Mouse (Mus musculus) urinary bladder, adult 2 months (tissue): Measurements from ENCODE around the gene Terb2. TPM values are rescaled to one million over a fixed set of nuclear protein-coding genes. Genes with fewer than 3 reads are reported as not detected.

ENCODE experiments used
- DNase-seq: peaks from one replicate; pipeline ENCODE4 v3.0.0; 2022; ENCODE audit warnings: low spot score
- polyA plus RNA-seq: library from polyadenylated mRNA; depleted of rRNA; stranded (reverse); fragments of >200 nt; gene quantifications from 2 replicates; pipeline ENCODE4 v1.2.3, GENCODE M21; 2012; rRNA removed

The Terb2 gene
- not detected in 2 replicates for polyA plus RNA-seq

- DNase-seq: no peak
These were observed at the start of gene Terb2, which contains the start of gene Patl2 for GRCm38 (mm10) chr2:122186106-122186505. Terb2 (plus strand) TSS chr2:122186272. Patl2 (minus strand) TSS chr2:122186189.

- DNase-seq: no peak
These were observed 48.1 kb upstream of the Terb2 start for GRCm38 (mm10) chr2:122137839-122138465.

- DNase-seq: no peak
These were observed 45.3 kb upstream of the Terb2 start for GRCm38 (mm10) chr2:122140815-122141214.

- no peak for DNase-seq
These were observed 44.6 kb upstream of the Terb2 start for GRCm38 (mm10) chr2:122141332-122141967.

GRCm38 (mm10) chr2:122143111-122143510, 43.0 kb upstream of the Terb2 start:
- DNase-seq: no peak

DNA sequence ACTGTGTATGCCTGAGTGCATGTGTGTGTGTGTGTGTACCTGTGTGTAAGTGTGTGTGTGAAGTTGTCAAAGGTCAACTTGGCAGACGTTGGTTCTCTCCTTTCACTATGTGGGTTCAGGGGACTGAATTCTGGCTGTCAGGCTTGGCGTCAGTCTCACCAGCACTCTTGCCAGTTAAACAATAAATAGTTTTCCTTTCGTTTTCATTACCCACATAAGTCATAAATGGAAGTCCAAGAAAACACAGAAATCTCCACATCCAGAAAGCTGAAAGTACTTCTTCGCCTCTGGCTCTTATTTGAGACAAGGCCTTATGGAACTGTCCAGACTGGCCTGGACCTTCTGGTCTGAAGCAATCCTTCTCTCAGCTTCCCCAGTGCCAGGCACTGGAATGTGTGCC, 40.3 kb upstream of the Terb2 start:
- DNase-seq: no peak

DNA sequence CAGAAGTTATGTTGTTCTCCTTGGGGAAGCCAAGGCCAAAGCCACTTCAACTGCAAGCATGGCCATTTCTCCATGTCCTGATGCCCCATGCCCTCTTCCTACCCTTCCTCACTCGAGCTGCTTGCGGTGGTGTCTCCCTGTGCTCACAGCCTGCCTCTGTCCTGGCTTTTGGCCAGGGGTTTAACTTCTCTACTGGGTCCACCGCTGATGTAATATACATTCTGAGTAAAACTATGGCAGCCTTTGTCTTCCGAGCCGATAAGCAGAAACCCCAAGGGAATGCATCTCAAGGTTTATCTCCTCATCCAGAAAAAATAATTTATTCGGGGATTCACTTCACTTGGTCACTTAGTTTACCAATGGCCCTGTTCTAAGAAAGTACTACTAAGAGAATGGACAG, 39.4 kb upstream of the Terb2 start:
- no peak for DNase-seq

DNA sequence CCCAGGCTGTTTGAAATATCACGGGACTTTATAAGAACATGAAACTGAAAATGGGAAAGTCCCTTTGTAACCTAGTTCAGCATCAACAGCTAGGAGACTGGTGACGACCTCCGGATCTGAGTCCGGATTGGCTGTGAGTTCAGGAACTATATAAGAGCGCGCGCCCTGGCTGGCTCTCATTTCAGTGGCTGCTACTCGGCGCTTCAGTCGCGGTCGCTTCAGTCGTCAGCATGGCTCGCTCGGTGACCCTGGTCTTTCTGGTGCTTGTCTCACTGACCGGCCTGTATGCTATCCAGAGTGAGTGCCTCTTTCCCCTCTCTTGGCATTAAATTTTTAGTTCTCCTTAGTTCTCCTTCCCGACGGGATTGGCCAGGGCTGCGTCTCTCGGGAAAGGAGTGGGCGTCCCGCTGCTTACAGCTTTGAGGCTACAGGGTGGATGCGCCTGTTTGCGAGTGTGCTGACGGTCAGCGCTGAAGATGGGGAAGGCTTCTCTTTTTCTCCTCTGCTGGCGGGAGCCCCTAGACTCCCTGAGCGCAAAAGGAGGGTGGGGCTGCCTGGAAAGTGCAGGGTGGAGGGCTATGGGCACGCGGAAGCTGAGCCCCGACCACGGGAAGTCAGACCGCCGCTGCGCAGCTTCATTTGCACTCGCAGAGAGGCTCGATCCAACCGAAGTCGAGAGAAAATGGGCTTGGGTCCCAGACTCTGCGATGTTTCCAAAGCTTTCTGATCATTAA, 38.4 kb upstream of the Terb2 start, which contains the start of gene B2m:
TSS of gene B2m (plus strand) at position 179 of the 734 bp plus-strand sequence.
- peak; percentile 89 for DNase-seq

- no peak for DNase-seq
These were observed 37.7 kb upstream of the Terb2 start for GRCm38 (mm10) chr2:122148242-122148917.

DNA sequence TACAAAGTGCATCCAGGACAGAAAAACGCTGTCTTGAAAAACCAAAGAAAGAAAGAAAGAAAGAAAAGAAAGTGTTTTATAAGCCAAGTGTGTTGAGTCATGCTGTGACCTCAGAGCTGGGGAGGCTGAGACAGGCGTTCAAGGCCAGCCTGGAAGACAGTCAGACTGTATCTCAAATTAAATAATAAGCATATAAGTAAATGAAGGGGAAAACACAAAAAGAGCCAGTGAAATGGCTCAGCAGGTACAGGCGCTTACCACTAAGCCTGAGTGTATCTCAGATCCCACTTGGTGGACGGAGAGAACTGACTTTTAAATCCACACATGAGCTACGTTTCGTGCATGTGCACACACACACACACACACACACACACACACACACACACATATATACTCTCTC, 36.8 kb upstream of the Terb2 start:
- DNase-seq: no peak

GRCm38 (mm10) chr2:122149716-122150115, 36.4 kb upstream of the Terb2 start:
- DNase-seq: no peak

- no peak for DNase-seq
These were observed 34.9 kb upstream of the Terb2 start for GRCm38 (mm10) chr2:122151221-122151620.

DNA sequence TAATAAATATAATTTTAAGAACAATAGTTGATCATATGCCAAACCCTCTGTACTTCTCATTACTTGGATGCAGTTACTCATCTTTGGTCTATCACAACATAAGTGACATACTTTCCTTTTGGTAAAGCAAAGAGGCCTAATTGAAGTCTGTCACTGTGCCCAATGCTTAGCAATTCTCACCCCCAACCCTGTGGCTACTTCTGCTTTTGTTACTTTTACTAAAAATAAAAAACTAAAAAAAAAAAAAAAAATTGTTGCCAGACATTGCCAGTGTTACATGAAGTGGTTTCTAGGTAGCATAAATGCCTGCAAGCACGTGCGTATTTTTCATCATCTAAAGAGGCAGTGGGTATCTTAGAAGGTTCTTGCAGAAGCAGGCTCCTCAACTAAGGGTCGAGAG, 33.2 kb upstream of the Terb2 start:
- DNase-seq: no peak

DNA sequence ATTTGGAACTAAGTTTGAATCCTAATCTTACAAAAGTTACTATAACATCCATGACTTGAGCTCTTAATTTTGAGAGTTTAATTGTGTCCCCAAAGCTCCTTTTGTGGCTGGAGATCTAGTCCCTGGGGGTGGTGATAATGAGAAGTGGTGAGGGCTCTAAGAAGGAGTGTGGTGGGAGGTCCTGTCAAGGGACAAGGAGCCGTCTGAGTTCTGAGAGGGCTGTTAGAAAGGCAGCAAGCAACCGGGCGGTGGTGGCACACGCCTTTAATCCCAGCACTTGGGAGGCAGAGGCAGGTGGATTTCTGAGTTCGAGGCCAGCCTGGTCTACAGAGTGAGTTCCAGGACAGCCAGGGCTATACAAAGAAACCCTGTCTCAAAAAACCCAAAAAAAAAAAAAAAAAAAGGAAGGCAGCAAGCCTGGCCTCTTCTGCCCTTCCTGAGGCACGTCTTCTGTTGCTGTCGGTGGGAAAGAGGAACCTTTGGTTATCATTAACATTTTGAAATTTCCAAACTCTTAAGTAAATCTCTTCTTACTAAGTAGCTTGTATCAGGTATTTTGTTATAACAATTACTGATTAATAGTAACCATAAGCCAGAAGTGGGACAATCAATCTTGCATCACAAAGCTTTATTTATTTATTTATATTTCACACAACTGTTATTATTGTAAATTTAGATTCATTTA, 32.2 kb upstream of the Terb2 start:
- DNase-seq: no peak

DNA sequence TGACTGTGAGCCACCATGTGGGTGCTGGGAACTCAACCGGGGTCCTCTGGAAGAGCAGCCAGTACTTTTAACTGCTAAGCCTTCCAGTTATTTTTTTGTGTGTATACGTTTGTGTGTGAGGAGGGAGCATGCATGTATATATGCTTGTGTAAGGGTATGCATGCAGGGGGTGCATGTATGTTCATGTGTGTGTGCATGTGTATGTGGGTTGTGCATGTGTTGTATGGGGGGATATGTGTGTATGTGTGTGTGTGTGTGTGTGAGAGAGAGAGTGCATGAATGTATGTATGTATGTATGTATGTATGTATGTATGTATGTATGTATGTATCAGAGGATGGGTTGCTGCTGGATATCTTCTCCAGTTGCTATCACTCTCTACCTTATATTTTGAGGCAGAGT, 31.6 kb upstream of the Terb2 start:
- no peak for DNase-seq

- DNase-seq: no peak
These were observed 30.8 kb upstream of the Terb2 start for GRCm38 (mm10) chr2:122155292-122155691.

DNA sequence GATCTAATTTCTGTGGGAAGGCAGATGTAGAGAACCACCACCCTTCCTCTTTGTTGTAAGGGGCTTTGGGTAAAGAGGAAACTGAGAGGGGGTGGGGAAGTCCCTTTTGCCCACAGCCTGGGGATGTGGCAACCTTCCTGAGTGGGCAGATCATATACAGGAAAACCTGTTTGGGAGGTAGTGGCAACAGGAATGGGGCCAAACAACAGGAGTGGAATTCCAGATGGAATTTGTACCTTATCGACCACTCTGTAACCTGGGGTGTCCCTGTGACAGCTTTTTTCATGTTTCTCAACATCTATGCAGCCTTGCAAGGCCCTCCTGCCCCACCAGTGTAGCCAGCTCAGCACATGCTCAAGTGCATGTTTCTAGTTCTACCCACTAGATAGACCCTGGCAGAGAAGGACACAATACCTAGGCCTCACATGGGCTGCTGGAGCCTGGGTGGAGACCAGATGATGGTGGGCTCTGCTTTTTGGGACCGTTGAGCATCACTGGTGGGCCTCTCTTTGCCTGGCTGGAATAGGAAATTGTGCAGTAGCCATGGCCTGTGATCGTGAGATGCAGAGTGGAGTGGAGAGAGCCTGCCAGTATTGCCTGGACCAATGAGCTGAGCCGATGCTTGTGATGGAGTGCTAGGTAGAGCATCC, 29.9 kb upstream of the Terb2 start:
- DNase-seq: no peak

DNA sequence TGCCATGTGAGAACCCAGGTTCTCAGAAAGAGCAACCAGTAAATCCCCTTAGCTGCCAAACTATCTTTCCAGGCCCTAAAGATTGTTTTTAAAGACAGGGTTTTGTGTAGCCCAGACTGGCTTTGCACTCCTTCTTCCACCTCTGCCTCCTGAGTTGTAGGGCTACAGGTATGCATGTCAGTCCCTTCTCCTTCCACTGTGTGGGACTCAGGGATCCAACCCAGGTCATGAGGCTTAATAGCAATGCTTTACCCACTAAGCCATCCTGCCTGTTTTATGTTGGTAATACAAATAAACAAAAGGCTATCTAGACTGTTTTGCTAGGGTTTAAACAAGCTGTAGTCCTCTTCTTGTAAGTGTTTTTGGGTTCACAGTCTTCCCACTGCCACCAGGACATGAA, 28.5 kb upstream of the Terb2 start:
- no peak for DNase-seq

- no peak for DNase-seq
These were observed 27.7 kb upstream of the Terb2 start for GRCm38 (mm10) chr2:122158362-122158802.

DNA sequence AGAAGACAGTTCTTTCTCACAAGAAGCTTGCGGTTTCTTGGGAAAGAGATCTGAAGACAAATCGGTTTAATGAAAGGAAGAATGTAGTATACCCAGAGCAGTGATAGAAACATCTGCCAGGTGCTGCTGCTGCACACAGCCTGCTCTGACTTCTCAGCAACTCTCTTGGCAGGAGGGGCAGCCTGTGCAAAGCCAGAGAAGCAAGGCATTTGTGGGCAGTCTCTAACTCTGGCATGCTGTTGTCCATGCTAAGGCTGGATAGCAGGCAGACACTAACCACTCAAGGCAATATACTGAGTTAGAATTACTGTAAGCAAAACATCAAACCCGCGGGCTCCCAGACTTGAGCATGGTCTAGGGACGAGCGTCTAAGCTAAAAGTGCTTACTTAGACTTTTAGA, 26.4 kb upstream of the Terb2 start:
- DNase-seq: no peak

DNA sequence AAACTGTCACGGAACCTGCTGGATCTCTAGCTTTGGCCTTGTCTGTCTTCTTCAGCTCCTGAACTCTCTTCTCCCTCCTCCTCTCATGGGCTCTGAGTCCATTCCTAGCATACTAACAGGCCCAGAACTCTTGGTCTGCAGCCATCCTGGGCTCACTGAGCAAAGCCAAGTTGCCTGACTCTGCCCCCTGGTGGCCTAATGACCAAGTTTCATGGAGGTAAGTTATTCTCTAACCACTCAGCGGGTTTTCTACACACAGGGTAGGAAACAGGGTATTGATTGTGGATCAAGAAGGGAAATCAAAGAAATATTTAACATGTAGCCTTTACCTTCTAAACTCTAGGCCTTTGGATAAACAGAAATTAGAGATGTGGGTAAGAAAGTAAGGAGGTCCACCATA, 25.4 kb upstream of the Terb2 start, which contains the start of gene Trim69:
TSS of gene Trim69 (plus strand) at position 21 of the 400 bp plus-strand sequence.
- DNase-seq: peak; percentile 58
